In the genomic region with DNA sequence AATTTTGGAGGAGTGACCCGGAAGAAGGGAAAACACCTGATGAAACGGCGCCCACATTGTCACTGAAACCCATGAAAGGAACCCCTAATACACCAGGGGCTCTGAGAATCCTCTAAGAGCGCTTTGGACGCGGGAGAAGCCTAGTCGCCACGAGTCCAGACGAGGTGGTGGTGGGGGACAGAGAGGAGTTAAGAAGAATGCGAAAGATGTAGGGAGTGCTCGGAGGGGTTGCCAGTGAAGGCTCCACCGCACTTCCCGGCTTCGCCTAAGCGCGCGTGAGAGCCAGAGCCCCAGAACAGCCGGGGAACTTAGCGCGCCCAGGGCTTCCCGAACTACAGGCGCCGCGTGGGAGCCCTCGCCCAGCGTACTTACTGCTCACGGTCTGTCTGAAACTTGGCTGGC, we compare ENCODE assay signal across 8 mouse cellular contexts. TPM values are rescaled to one million over a fixed set of nuclear protein-coding genes. Genes with fewer than 3 reads are reported as not detected.
DNase-seq lines count a peak whose midpoint lies in the region; ATAC-seq and TF ChIP-seq lines count a peak whose summit lies in the region.

No protein-coding gene starts in this region.

- DNase-seq in lung, embryonic 14.5 days, result peak; percentile 63
- DNase-seq in lung, postnatal 25 days (ENCODE audit: low spot score), result no peak
- DNase-seq in embryonic facial prominence, embryonic 11.5 days (ENCODE audit: low spot score), result peak; percentile 49
- no peak for DNase-seq in T-cell, adult 2 months (ENCODE audit: low spot score)
- no peak for DNase-seq in adipocyte (ENCODE audit: low spot score)

- H3K27ac ChIP-seq in lung, embryonic 14.5 days (ENCODE audit: low read depth), result no peak overlapping the region
- H3K27ac ChIP-seq in embryonic facial prominence, embryonic 11.5 days (replicated peaks; ENCODE audit: low read depth, low read length), result peak overlapping the region; percentile 59
- no peak overlapping the region for H3K27ac ChIP-seq in intestine, embryonic 16.5 days (ENCODE audit: low read length)
- H3K27ac ChIP-seq in midbrain, embryonic 12.5 days (replicated peaks), result no peak overlapping the region

- H3K27me3 ChIP-seq in lung, embryonic 14.5 days (ENCODE audit: insufficient read depth, low read length), result peaks cover 41% of the 10 kb centered on the region
- peaks cover 15% of the 10 kb centered on the region for H3K27me3 ChIP-seq in embryonic facial prominence, embryonic 11.5 days (ENCODE audit: control insufficient read depth, insufficient read depth, low read length)
- H3K27me3 ChIP-seq in intestine, embryonic 16.5 days (replicated peaks; ENCODE audit: control insufficient read depth, insufficient read depth, low read length), result peaks cover 6% of the 10 kb centered on the region; the same call in 1 of the 2 replicates
- H3K27me3 ChIP-seq in midbrain, embryonic 12.5 days, result peaks cover 57% of the 10 kb centered on the region

- no peak for ATAC-seq in lung, embryonic 14.5 days (ENCODE audit: insufficient read depth)
- ATAC-seq in embryonic facial prominence, embryonic 11.5 days (replicated peaks; ENCODE audit: insufficient number of reproducible peaks, low FRiP score, low TSS enrichment, low read depth), result no peak
- no peak for ATAC-seq in intestine, embryonic 16.5 days
- ATAC-seq in midbrain, embryonic 12.5 days (ENCODE audit: low FRiP score, low read depth), result no peak
- ATAC-seq in activated CD4-positive, CD25-positive, alpha-beta regulatory T cell, adult 4 months, result no peak

- H3K9me3 ChIP-seq in lung, embryonic 14.5 days (ENCODE audit: low read depth, low read length), result no peaks in the 10 kb centered on the region
- H3K9me3 ChIP-seq in embryonic facial prominence, embryonic 11.5 days (replicated peaks; ENCODE audit: control insufficient read depth, low read length), result no peaks in the 10 kb centered on the region
- no peaks in the 10 kb centered on the region for H3K9me3 ChIP-seq in intestine, embryonic 16.5 days (ENCODE audit: control insufficient read depth, low read length)
- no peaks in the 10 kb centered on the region for H3K9me3 ChIP-seq in midbrain, embryonic 12.5 days

- WGBS in lung, embryonic 14.5 days, result 1% methylated on average over 27 of the region's 27 CpGs
- 0% methylated on average over 27 of the region's 27 CpGs for WGBS in embryonic facial prominence, embryonic 11.5 days
- 4% methylated on average over 27 of the region's 27 CpGs for WGBS in intestine, embryonic 16.5 days
- WGBS in midbrain, embryonic 12.5 days, result under 1% methylated on average over 27 of the region's 27 CpGs

- no peaks in the 10 kb centered on the region for H3K36me3 ChIP-seq in lung, embryonic 14.5 days (ENCODE audit: insufficient read depth)
- no peaks in the 10 kb centered on the region for H3K36me3 ChIP-seq in embryonic facial prominence, embryonic 11.5 days (replicated peaks; ENCODE audit: control insufficient read depth, insufficient read depth, low read depth, low read length)
- no peaks in the 10 kb centered on the region for H3K36me3 ChIP-seq in intestine, embryonic 16.5 days (ENCODE audit: control insufficient read depth, insufficient read depth, low read length)
- H3K36me3 ChIP-seq in midbrain, embryonic 12.5 days, result no peaks in the 10 kb centered on the region

- peaks cover 3% of the 10 kb centered on the region; the same call in 1 of the 2 replicates for H3K4me1 ChIP-seq in lung, embryonic 14.5 days (ENCODE audit: insufficient read depth)
- peaks cover 4% of the 10 kb centered on the region for H3K4me1 ChIP-seq in embryonic facial prominence, embryonic 11.5 days (ENCODE audit: control insufficient read depth, insufficient read depth, low read length)
- H3K4me1 ChIP-seq in intestine, embryonic 16.5 days (ENCODE audit: control insufficient read depth, insufficient read depth, low read length), result 0 out of 2 replicates have a peak, but pooled peaks cover 7% of the 10 kb centered on the region
- peaks cover 30% of the 10 kb centered on the region for H3K4me1 ChIP-seq in midbrain, embryonic 12.5 days

- H3K4me3 ChIP-seq in lung, embryonic 14.5 days (ENCODE audit: low read depth, low read length), result peak overlapping the region; percentile 71
- peak overlapping the region; percentile 87 for H3K4me3 ChIP-seq in embryonic facial prominence, embryonic 11.5 days (ENCODE audit: low read depth, low read length)
- H3K4me3 ChIP-seq in intestine, embryonic 16.5 days (ENCODE audit: low read length), result peak overlapping the region; percentile 87
- peak overlapping the region; percentile 68 for H3K4me3 ChIP-seq in midbrain, embryonic 12.5 days

- TF ChIP-seq CTCF in lung, embryonic 14.5 days (IDR thresholded peaks at IDR 0.05; ENCODE audit: low read depth), result no peak

- H3K9ac ChIP-seq in lung, embryonic 14.5 days, result no peak overlapping the region
- peak overlapping the region; percentile 97 for H3K9ac ChIP-seq in embryonic facial prominence, embryonic 11.5 days (replicated peaks; ENCODE audit: low read length)
- peak overlapping the region; percentile 58 for H3K9ac ChIP-seq in intestine, embryonic 16.5 days (ENCODE audit: low read depth, low read length)
- peak overlapping the region; percentile 72; the same call in 1 of the 2 replicates for H3K9ac ChIP-seq in midbrain, embryonic 12.5 days (replicated peaks)

- peak overlapping the region; percentile 96 for H3K4me2 ChIP-seq in lung, embryonic 14.5 days
- peak overlapping the region; percentile 97 for H3K4me2 ChIP-seq in embryonic facial prominence, embryonic 11.5 days (ENCODE audit: low read depth, low read length)
- H3K4me2 ChIP-seq in intestine, embryonic 16.5 days (ENCODE audit: low read depth, low read length), result peak overlapping the region; percentile 93
- peak overlapping the region; percentile 97 for H3K4me2 ChIP-seq in midbrain, embryonic 12.5 days (replicated peaks)

RNA-seq across cellular contexts. Expression of a gene that starts 7.7 kb away (rescaled TPM):
- polyA plus RNA-seq in lung, embryonic 14.5 days (2014; fragmentation: Nextera tagmentation; extraction: Ambion mirVana), result 0.61 and 0.79 TPM in 2 replicates
- polyA plus RNA-seq in embryonic facial prominence, embryonic 11.5 days (2014; fragmentation: Nextera tagmentation; extraction: Ambion mirVana), result 13.1 and 18.4 TPM in 2 replicates
- polyA plus RNA-seq in intestine, embryonic 16.5 days (2015; fragmentation: Nextera tagmentation; extraction: Ambion mirVana), result 2.1 and 2.6 TPM in 2 replicates
- polyA plus RNA-seq in midbrain, embryonic 12.5 days (2016; fragmentation: Nextera tagmentation; extraction: Ambion mirVana), result 0.99 and 1.2 TPM in 2 replicates
- under 1 TPM; 0.09 to 0.13 TPM for polyA plus RNA-seq in activated CD4-positive, CD25-positive, alpha-beta regulatory T cell, adult 4 months (2017; shearing (Covaris generic))

Comparison
In these comparisons a context has a peak if more than half of its experiments do, and no peak if none do; other contexts are left out.
1. DNase-seq: peak in lung, embryonic 14.5 days (single experiment) and embryonic facial prominence, embryonic 11.5 days (single experiment); none in lung, postnatal 25 days (single experiment), T-cell, adult 2 months (single experiment) and adipocyte (single experiment).
2. Peak in every context shown above with its lines, with median percentiles within 50 percentile points of each other: H3K4me2 ChIP-seq and H3K4me3 ChIP-seq.